Mouse (Mus musculus) brain, embryonic 14.5 days (tissue): ENCODE results near the gene Ankdd1a. TPM values are rescaled to one million over a fixed set of nuclear protein-coding genes. Genes with fewer than 3 reads are reported as not detected.

Experiments
- DNase-seq: peaks from one replicate; pipeline ENCODE4 v3.0.0-alpha.2; 2011; ENCODE audit warnings: low read depth
- CTCF ChIP-seq: fragments of 200-500 bp; IDR thresholded peaks from 2 replicates; pipeline ENCODE4 v1.5.1; 2012; ENCODE audit warnings: inconsistent platforms, mild to moderate bottlenecking, moderate library complexity, borderline replicate concordance; ENCODE audit not compliant: insufficient read depth, insufficient read length; ENCODE audit errors: extremely low read depth
- POLR2A ChIP-seq: fragments of 200-500 bp; IDR thresholded peaks from 2 replicates; pipeline ENCODE4 v1.6.1; 2012; ENCODE audit warnings: mild to moderate bottlenecking, inconsistent platforms, borderline replicate concordance; ENCODE audit not compliant: poor library complexity, insufficient read depth, insufficient read length, severe bottlenecking; ENCODE audit errors: extremely low read depth
- polyA plus RNA-seq: library from polyadenylated mRNA; depleted of rRNA; stranded (reverse); fragments of >200 nt; gene quantifications from 2 replicates; pipeline ENCODE4 v1.2.3, GENCODE M21; 2012; rRNA removed

Ankdd1a gene
- polyA plus RNA-seq, 1 experiment: 2.1 TPM

- DNase-seq: no peak
- TF ChIP-seq CTCF (no peak), POLR2A (no peak)
These were observed 39.9 kb downstream of the Ankdd1a start for GRCm38 (mm10) chr9:65480071-65480470.

DNA sequence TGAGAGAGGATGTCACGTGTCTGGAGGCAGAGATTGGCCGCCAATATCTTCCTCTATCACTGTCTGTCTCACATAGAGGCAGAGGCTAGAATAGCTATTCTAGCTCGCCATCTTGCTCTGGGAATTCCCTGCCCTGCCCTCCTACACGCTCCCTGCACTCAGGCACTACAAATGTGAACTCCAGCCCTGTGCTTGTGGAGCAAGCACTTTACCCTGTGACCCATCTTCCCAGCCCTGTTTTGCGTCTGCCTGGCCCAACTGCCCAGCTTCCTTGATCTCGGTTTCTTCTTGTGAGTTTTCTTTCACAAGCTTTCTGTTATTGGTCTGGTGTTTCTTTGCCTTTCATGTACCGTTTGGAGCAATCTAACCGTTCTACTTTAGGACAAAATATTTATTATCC, 40.8 kb downstream of the Ankdd1a start:
- no peak for TF ChIP-seq CTCF
- no peak for TF ChIP-seq POLR2A
- no peak for DNase-seq

- TF ChIP-seq CTCF: no peak
- TF ChIP-seq POLR2A: no peak
- no peak for DNase-seq
These were observed 47.2 kb downstream of the Ankdd1a start for GRCm38 (mm10) chr9:65472769-65473168.

- DNase-seq: peak; percentile 5
- TF ChIP-seq POLR2A (no peak), CTCF (no peak)
These were observed 52.3 kb downstream of the Ankdd1a start for GRCm38 (mm10) chr9:65467686-65468085.

- no peak for TF ChIP-seq POLR2A
- no peak for TF ChIP-seq CTCF
- no peak for DNase-seq
These were observed 54.8 kb downstream of the Ankdd1a start for GRCm38 (mm10) chr9:65465241-65465640.

DNA sequence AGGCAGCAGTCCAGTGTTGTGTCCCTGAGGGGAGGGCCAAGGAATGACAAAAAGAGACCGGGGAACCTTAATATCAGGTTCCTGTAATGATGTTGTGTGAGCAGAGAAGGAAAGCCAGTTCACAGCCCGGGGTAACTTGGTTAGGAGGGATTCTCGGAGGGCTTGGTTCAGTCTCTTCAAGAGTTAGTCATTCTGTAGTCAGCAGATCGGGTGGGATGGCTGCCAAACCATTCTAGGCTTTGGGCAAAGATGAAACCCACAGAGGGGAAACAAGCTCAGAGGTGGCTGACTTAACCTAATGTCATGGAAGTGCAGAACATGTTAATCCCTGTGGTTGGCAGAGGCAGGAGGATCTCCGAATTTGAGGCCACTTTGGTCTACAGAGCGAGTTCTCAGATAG, 55.8 kb downstream of the Ankdd1a start:
- DNase-seq: no peak
- no peak for TF ChIP-seq CTCF
- TF ChIP-seq POLR2A: no peak

- TF ChIP-seq CTCF: no peak
- TF ChIP-seq POLR2A: no peak
- DNase-seq: no peak
These were observed 57.4 kb downstream of the Ankdd1a start for GRCm38 (mm10) chr9:65462544-65462943.

- DNase-seq: peak; percentile 96
- TF ChIP-seq CTCF (no peak), POLR2A (peak; percentile 87)
These were observed 59.1 kb downstream of the Ankdd1a start, which contains the start of gene Spg21 for GRCm38 (mm10) chr9:65460732-65461442. Gene Spg21, plus strand, starts transcription at chr9:65460947.

DNA sequence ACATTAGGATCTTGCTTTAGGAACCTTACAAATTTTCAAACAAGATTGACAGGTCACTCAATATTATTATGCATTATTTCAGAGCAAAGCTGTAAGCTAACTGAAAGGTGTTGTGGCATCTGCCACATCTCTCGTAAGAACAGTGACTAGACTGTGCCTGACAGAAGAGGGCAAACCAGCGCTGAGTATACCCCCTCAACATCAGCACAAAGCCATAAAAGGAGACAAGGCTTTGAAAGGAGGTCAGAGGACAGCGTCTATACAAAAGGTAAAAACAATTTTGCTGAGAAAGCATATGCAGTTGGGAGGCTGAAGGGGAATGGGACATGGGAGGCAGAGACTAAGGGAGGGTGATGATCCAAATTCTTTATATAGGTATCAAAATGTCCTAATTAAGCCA, 59.8 kb downstream of the Ankdd1a start:
- DNase-seq: peak; percentile 22
- TF ChIP-seq POLR2A (no peak), CTCF (no peak)

GRCm38 (mm10) chr9:65458975-65459374, 61.0 kb downstream of the Ankdd1a start:
- DNase-seq: no peak
- TF ChIP-seq CTCF (no peak), POLR2A (no peak)

- DNase-seq: no peak
- TF ChIP-seq POLR2A: no peak
- TF ChIP-seq CTCF: no peak
These were observed 72.0 kb downstream of the Ankdd1a start for GRCm38 (mm10) chr9:65447951-65448350.

DNA sequence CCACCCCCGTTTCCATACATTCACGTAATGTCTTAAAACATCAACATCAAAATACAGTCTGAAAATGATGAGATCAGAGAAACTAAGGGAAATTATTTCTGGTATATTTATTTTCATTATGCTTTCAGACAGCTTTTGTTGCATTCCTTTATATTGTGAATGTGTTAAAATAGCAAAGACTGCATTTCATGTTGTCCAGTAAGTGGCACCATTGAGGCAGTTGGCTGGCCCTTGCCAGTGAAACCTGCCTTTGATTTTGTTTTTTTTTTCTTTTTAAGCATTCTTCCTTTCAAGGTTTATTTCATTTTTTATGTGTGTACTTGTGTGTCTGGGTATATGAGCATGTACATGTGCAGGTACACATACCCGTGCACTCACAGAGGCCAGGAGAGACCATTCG, 75.3 kb downstream of the Ankdd1a start:
- no peak for DNase-seq

More for the DNA sequence above, 75.3 kb downstream of the Ankdd1a start:
- TF ChIP-seq CTCF (no peak), POLR2A (no peak)

Other genes starting within 250 kb of the Ankdd1a start
- 18.0 and 20.1 TPM in 2 replicates for gene Clpx, start 225.9 kb downstream of the Ankdd1a start, polyA plus RNA-seq
- 15.3 and 17.2 TPM in 2 replicates for gene Pdcd7, start 174.1 kb downstream of the Ankdd1a start, polyA plus RNA-seq
- gene Ubap1l, start 159.2 kb downstream of the Ankdd1a start, polyA plus RNA-seq: 6.8 and 10.3 TPM in 2 replicates
- 0.57 and 0.66 TPM in 2 replicates for gene Kbtbd13, start 128.5 kb downstream of the Ankdd1a start, polyA plus RNA-seq
- gene Rasl12, start 121.7 kb downstream of the Ankdd1a start, polyA plus RNA-seq: 7.1 and 8.0 TPM in 2 replicates
- gene Slc51b, start 97.2 kb downstream of the Ankdd1a start, polyA plus RNA-seq: not detected in 2 replicates
- gene Mtfmt, start 84.4 kb downstream of the Ankdd1a start, polyA plus RNA-seq: 19.9 and 22.9 TPM in 2 replicates
- gene Spg21, start 59.2 kb downstream of the Ankdd1a start, polyA plus RNA-seq: 58.8 and 62.0 TPM in 2 replicates
- 5.9 TPM in 2 replicates for gene Plekho2, start 59.8 kb upstream of the Ankdd1a start, polyA plus RNA-seq
- 7.7 TPM in 2 replicates for gene Pif1, start 67.0 kb upstream of the Ankdd1a start, polyA plus RNA-seq
- gene Rbpms2, start 109.5 kb upstream of the Ankdd1a start, polyA plus RNA-seq: 6.9 and 7.0 TPM in 2 replicates
- gene Oaz2, start 147.8 kb upstream of the Ankdd1a start, polyA plus RNA-seq: 216 and 247 TPM in 2 replicates